Comparison of ENCODE assay signal across 23 mouse cellular contexts in the genomic region with DNA sequence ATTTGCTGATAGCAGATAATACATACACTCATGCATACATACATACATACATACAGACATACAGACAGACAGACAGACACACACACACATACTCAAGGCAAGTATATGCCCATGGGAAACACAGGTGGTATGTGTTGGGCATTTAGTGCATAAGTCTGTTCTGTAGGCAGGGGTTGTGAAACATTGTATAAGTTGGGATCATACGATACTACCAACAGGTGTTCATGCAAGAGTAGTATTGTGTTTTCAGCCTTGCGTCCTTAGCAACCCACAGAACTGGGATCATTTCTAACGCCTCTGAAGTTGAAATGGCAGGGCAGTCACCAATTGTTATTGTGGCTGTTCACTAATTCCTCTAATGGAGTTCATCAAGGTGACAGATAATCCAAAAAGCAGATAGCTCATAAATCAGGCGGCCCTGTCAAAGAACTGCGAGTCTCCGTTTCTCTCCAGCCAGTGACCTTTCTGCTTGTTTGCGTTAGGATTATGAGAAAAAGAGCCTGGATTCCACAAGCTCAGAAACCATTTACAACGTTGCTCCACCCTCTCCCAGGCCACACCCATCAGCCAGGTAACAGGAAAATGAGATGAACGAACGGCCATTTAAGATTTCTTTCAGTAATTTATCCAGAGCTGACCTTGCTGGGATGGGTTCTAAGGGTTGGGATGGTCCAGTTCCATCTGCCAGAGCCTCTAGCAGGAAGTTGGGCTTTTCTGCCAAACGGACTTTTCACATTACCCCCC.
A peak's percentile ranks its signal among the peaks of the same experiment; 100 is the strongest.
DNase-seq lines count a peak whose midpoint lies in the region; ATAC-seq and TF ChIP-seq lines count a peak whose summit lies in the region.
"Had no signal": no experiment of that assay in that cellular context is flagged by ENCODE, and none has a peak within 500 bp of the region (broad histone marks: within the 10 kb centered on the region; RNA-seq: fewer than 3 reads in every experiment).

No protein-coding gene starts in this region.

- peaks cover 11% of the 10 kb centered on the region; the same call in 1 of the 2 replicates for H3K4me1 ChIP-seq in heart, embryonic 10.5 days
- H3K4me1 ChIP-seq in lung, embryonic 14.5 days (ENCODE audit: insufficient read depth) = peaks cover 8% of the 10 kb centered on the region
- H3K4me1 ChIP-seq in embryonic facial prominence, embryonic 14.5 days (ENCODE audit: control insufficient read depth, insufficient read depth, low read length) = no peaks in the 10 kb centered on the region
- H3K4me1 ChIP-seq in stomach, embryonic 15.5 days = no peaks in the 10 kb centered on the region
- H3K4me1 ChIP-seq: hindbrain, embryonic 10.5 days had no signal

- H3K36me3 ChIP-seq in heart, embryonic 10.5 days = no peaks in the 10 kb centered on the region
- no peaks in the 10 kb centered on the region for H3K36me3 ChIP-seq in lung, embryonic 14.5 days (ENCODE audit: insufficient read depth)
- H3K36me3 ChIP-seq in embryonic facial prominence, embryonic 14.5 days (ENCODE audit: control insufficient read depth, insufficient read depth, low read length) = no peaks in the 10 kb centered on the region
- H3K36me3 ChIP-seq in stomach, embryonic 15.5 days = no peaks in the 10 kb centered on the region
- H3K36me3 ChIP-seq: hindbrain, embryonic 10.5 days; neural tube, embryonic 15.5 days had no signal

- H3K27ac ChIP-seq in heart, embryonic 10.5 days = no peak overlapping the region
- H3K27ac ChIP-seq in lung, embryonic 14.5 days (ENCODE audit: low read depth) = no peak overlapping the region
- no peak overlapping the region for H3K27ac ChIP-seq in embryonic facial prominence, embryonic 14.5 days (replicated peaks; ENCODE audit: low read depth, low read length)
- no peak overlapping the region for H3K27ac ChIP-seq in stomach, embryonic 15.5 days
- H3K27ac ChIP-seq in left cerebral cortex, adult 2 months = no peak overlapping the region
- H3K27ac ChIP-seq: heart, adult 2 months; hindbrain, embryonic 10.5 days; hindbrain, postnatal 0 days; neural tube, embryonic 15.5 days had no signal

- no peak for ATAC-seq in lung, embryonic 14.5 days (ENCODE audit: insufficient read depth)
- ATAC-seq in embryonic facial prominence, embryonic 14.5 days (ENCODE audit: low read depth) = peak; percentile 62
- peak; percentile 33; the same call in 1 of the 2 replicates for ATAC-seq in stomach, embryonic 15.5 days (ENCODE audit: insufficient read depth, low FRiP score, low read depth)
- ATAC-seq: activated CD4-positive, CD25-positive, alpha-beta regulatory T cell, adult 4 months; forebrain, embryonic 14.5 days; hindbrain, postnatal 0 days; midbrain, embryonic 16.5 days had no signal

- no peak overlapping the region for H3K9ac ChIP-seq in lung, embryonic 14.5 days
- no peak overlapping the region for H3K9ac ChIP-seq in embryonic facial prominence, embryonic 14.5 days (ENCODE audit: low read depth, low read length)
- no peak overlapping the region for H3K9ac ChIP-seq in stomach, embryonic 15.5 days
- H3K9ac ChIP-seq: neural tube, embryonic 15.5 days had no signal

- H3K4me3 ChIP-seq in heart, embryonic 10.5 days = peak overlapping the region; percentile 13; the same call in 1 of the 2 replicates
- no peak overlapping the region for H3K4me3 ChIP-seq in lung, embryonic 14.5 days (ENCODE audit: low read depth, low read length)
- H3K4me3 ChIP-seq in embryonic facial prominence, embryonic 14.5 days (ENCODE audit: low read depth, low read length) = no peak overlapping the region
- no peak overlapping the region for H3K4me3 ChIP-seq in stomach, embryonic 15.5 days (replicated peaks)
- no peak overlapping the region for H3K4me3 ChIP-seq in left cerebral cortex, adult 2 months
- H3K4me3 ChIP-seq: heart, adult 2 months; hindbrain, embryonic 10.5 days; neural tube, embryonic 15.5 days had no signal

- no peak for TF ChIP-seq CTCF in lung, embryonic 14.5 days (IDR thresholded peaks at IDR 0.05; ENCODE audit: low read depth)
- TF ChIP-seq CTCF in left cerebral cortex, adult 2 months (IDR thresholded peaks at IDR 0.05) = no peak

- WGBS in heart, embryonic 10.5 days = 42% methylated on average over 11 of the region's 11 CpGs
- WGBS in lung, embryonic 14.5 days = 27% methylated on average over 11 of the region's 11 CpGs
- WGBS in embryonic facial prominence, embryonic 14.5 days = 43% methylated on average over 11 of the region's 11 CpGs
- 23% methylated on average over 11 of the region's 11 CpGs for WGBS in stomach, embryonic 15.5 days

- peak overlapping the region; percentile 12; the same call in 1 of the 2 replicates for H3K4me2 ChIP-seq in lung, embryonic 14.5 days
- no peak overlapping the region for H3K4me2 ChIP-seq in embryonic facial prominence, embryonic 14.5 days (ENCODE audit: low read depth, low read length)
- H3K4me2 ChIP-seq in stomach, embryonic 15.5 days = peak overlapping the region; percentile 22; the same call in 1 of the 2 replicates
- H3K4me2 ChIP-seq: liver, embryonic 11.5 days; neural tube, embryonic 15.5 days had no signal

- intact Hi-C loops in heart, postnatal 36 days (cut with DNase I) = no loop called here
- intact Hi-C loops in left cerebral cortex, adult 2 months (cut with DNase I) = no loop called here

- 0 out of 2 replicates have a peak, but pooled peaks cover 3% of the 10 kb centered on the region for H3K27me3 ChIP-seq in heart, embryonic 10.5 days (ENCODE audit: insufficient read depth, poor library complexity, severe bottlenecking)
- no peaks in the 10 kb centered on the region for H3K27me3 ChIP-seq in lung, embryonic 14.5 days (ENCODE audit: insufficient read depth, low read length)
- H3K27me3 ChIP-seq in embryonic facial prominence, embryonic 14.5 days (replicated peaks; ENCODE audit: control insufficient read depth, insufficient read depth, low read length) = no peaks in the 10 kb centered on the region
- no peaks in the 10 kb centered on the region for H3K27me3 ChIP-seq in stomach, embryonic 15.5 days (replicated peaks)
- H3K27me3 ChIP-seq: neural tube, embryonic 15.5 days had no signal

- H3K9me3 ChIP-seq in heart, embryonic 10.5 days = no peaks in the 10 kb centered on the region
- H3K9me3 ChIP-seq in lung, embryonic 14.5 days (ENCODE audit: low read depth, low read length) = no peaks in the 10 kb centered on the region
- H3K9me3 ChIP-seq in embryonic facial prominence, embryonic 14.5 days (ENCODE audit: control insufficient read depth, low read length) = no peaks in the 10 kb centered on the region
- no peaks in the 10 kb centered on the region for H3K9me3 ChIP-seq in stomach, embryonic 15.5 days
- H3K9me3 ChIP-seq: hindbrain, embryonic 10.5 days; neural tube, embryonic 15.5 days had no signal

- no peak for DNase-seq in heart, embryonic 10.5 days (ENCODE audit: low spot score)
- DNase-seq in heart, postnatal 36 days = no peak
- DNase-seq in lung, embryonic 14.5 days = peak; percentile 20
- no peak for DNase-seq in lung, postnatal 10 days
- DNase-seq in embryonic facial prominence, embryonic 14.5 days (ENCODE audit: low spot score) = peak; percentile 55
- no peak for DNase-seq in cerebellum, adult 11 months
- no peak for DNase-seq in left cerebral cortex, adult 2 months (ENCODE audit: extremely low spot score in 1 of 2, low spot score in 2 of 2)
- DNase-seq: adrenal gland, postnatal 25 days; cerebellum, adult 18-20 months; cerebellum, postnatal 36 days; gastrocnemius, postnatal 10 days; heart, adult 2 months; kidney, adult 9 months; left cerebral cortex, postnatal 4 days; thymus, postnatal 25 days had no signal

Comparison
In these comparisons a context has a peak if more than half of its experiments do, and no peak if none do; other contexts are left out.
1. DNase-seq: peak in lung, embryonic 14.5 days (single experiment) and embryonic facial prominence, embryonic 14.5 days (single experiment); none in heart, embryonic 10.5 days (single experiment), heart, postnatal 36 days (0 of 2), lung, postnatal 10 days (single experiment), cerebellum, adult 11 months (single experiment) and left cerebral cortex, adult 2 months (0 of 2).